Mouse (Mus musculus) adrenal gland, adult 18-20 months (tissue): ENCODE results near the gene Klc1. TPM values are rescaled to one million over a fixed set of nuclear protein-coding genes. Genes with fewer than 3 reads are reported as not detected.

Experiments used
- DNase-seq, 2 experiments: peaks; one replicate each; pipeline ENCODE4 v3.0.0; 2021 to 2022; ENCODE audit warnings: low spot score in 2 of 2
- total RNA-seq, 2 experiments: library from RNA; stranded (reverse); gene quantifications; 1 replicate in 1 of 2; 2 replicates in 1 of 2; pipeline ENCODE4 v1.2.3; 2021

Gene Klc1
- total RNA-seq, 2 experiments from 2014 or later, result 93.1 to 126 TPM

DNA sequence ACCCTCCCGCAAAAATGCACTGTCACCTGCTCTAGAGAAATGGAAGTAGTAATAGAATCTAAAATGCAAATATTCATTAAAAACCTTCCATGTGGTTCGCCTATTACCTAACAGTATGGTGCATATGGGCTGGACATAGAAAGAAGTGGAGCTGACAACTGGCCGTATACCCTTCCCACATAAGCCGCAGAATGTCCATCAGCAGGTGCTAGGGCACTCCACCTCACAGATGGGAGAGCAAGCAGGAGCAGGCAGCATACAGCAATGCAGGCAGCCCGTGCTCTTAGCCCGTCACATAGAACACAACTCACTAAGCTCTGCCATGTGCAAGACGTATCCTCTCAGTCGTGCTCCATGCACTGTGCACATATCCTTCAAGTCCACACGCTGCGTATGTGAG, 88.2 kb downstream of the Klc1 start:
- DNase-seq, result no peak

DNA sequence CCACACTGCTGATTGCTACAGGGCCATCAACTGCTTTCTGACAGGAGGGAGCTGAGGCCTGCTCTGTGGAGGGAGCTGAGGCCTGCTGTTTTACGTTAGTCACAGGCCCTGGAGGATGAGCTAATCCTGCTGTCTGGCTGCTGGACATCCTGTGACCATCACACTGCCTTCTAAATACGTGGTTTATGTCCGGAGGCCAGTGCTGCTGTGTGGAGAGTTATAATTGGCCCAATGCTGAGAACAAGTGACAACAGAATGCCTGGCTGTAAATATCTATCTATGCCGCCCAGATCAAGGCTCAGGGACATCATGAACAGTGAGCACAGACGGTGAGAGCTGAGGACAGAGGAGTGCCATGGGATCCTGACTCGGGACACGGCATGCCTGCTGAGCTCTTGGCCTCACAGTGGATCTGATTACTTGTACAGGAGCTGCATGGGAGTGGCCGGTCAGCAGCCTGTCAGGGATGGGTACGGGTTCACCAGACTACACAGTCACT, 89.7 kb downstream of the Klc1 start:
- DNase-seq, result no peak

DNA sequence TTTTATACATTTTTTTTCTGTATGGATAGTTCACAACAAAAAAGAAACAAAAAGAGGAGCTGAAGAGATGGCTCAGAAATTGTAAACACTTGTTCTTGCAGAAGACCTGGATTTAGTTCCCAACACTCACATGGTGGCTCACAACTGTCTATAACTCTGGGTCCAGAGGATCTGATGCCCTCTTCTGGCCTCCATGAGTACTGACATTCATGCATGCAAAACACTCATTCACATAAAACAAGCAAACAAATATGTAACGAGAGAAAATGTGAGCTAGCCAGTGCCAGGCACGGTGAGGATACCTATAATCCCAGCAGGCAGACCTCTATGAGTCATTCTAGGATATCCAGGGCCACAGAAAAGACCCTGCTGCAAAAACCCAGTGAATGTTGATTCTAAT, 92.6 kb downstream of the Klc1 start:
- DNase-seq, result no peak

DNA sequence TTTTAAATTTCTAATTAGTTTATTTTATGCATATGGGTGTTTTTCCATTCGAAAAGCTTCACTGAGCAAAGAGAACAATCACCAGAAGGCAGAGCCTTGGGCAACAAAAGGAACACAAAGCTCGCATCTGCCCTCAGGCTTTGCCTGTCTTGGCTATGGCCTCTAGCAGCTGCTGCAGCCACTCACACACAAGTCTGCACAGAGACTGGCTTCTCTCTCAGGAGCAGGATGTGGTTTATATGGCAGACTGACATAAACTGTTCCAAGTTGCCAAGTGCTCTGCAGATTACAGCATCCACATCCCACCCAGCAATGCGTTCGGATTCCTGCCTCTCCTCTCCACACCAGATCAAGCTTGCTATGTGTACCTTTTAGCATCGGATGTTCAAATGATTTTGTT, 93.1 kb downstream of the Klc1 start:
- DNase-seq, result no peak

DNA sequence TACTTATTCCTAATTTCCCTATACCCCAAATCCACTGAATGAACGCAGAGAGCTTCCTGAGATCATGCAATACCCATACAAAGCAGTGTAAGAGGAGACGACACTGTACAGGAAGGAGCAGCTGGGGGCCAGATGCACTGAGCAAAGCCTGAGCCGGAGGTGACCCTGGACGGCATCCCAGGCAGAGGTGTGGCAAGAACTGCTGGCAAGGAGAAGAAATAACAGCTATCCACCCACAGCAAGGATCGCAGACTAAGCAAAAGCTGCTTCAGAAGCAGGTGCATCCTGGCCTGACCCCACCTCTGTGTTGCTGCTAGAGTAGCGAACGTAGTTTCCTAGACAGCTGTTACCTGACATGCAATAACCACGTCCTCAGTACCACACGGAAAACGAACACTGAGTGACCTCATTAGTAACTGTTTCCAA, 94.4 kb downstream of the Klc1 start:
- peak in 1 of 2 experiments; percentile 51 for DNase-seq

DNA sequence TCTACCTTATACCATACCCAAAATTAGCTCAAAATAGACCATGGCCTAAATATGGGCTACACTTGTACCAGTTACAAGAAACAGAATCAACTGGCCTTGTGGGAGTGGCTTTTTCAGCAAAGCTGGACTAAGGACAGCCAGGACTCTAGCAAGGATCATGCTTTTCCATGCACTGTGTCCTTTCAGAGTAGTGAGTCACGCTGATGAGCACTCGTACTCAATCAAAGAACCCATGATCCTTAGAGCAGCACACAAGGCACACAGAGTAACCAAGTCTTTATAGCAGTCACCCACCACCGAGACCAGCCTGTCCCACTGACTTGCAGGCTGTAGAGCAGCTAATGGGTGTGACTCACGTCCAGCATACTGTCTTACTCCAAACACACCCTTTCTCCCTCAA, 94.9 kb downstream of the Klc1 start:
- DNase-seq, result no peak

DNA sequence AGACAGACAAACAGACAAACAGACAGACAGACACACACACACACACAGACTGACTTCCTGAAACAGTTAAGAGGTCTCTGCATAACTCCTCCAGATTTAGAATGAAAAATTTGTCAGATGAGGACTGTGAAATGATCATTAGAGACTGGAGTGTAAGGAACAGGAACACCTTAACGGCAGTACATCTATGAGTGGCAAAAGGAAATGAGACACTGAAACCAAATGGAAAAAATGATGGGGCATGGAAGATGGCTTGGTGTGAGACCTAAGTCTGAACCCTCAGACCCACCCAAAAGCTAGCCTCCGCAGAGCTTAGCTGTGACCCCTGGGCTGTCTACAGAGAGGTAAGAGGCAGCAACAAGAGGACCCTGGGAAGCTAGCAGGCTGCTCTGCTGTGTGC, 96.8 kb downstream of the Klc1 start:
- no peak for DNase-seq

Other genes with a start within 250 kb of the Klc1 start
- gene Eif5, start 220.8 kb upstream of the Klc1 start, total RNA-seq, result 100 to 1,000 TPM; 393 to 425 TPM
- gene Mark3, start 184.3 kb upstream of the Klc1 start, total RNA-seq, result 10 to 100 TPM; 75.0 to 88.1 TPM
- 10 to 100 TPM; 45.2 to 76.0 TPM for gene Ckb, start 86.5 kb upstream of the Klc1 start, total RNA-seq
- 10 to 100 TPM; 16.3 to 20.1 TPM for gene Trmt61a, start 80.7 kb upstream of the Klc1 start, total RNA-seq
- gene Bag5, start 45.6 kb upstream of the Klc1 start, total RNA-seq, result 10 to 100 TPM; 43.1 to 43.7 TPM
- 10 to 100 TPM; 61.0 to 61.3 TPM for gene Apopt1, start 45.6 kb upstream of the Klc1 start, total RNA-seq
- 10 to 100 TPM; 13.0 to 13.7 TPM for gene Xrcc3, start 55.0 kb downstream of the Klc1 start, total RNA-seq
- gene Zfyve21, start 55.3 kb downstream of the Klc1 start, total RNA-seq, result 100 to 1,000 TPM in 1 of 2 experiments, 10 to 100 TPM in 1; 84.6 to 101 TPM
- gene Ppp1r13b, start 149.3 kb downstream of the Klc1 start, total RNA-seq, result 10 to 100 TPM; 16.2 to 19.4 TPM
- 100 to 1,000 TPM; 359 to 454 TPM for gene Atp5mpl, start 208.1 kb downstream of the Klc1 start, total RNA-seq
- under 1 TPM in 1 of 2 experiments, not detected in 1; 0.30 TPM for gene Tdrd9, start 212.7 kb downstream of the Klc1 start, total RNA-seq
- not detected for gene Rd3l, start 222.5 kb downstream of the Klc1 start, total RNA-seq